Mouse (Mus musculus) inflammation-experienced regulatory T-cells (primary cell): Measurements from ENCODE around the gene Hs6st3. TPM values are rescaled to one million over a fixed set of nuclear protein-coding genes. Genes with fewer than 3 reads are reported as not detected.

Experiments used
- polyA plus RNA-seq, 2 experiments: library from polyadenylated mRNA; unstranded; fragments of 100-300 nt; shearing (Covaris generic); gene quantifications; one replicate each; pipeline ENCODE4 v1.2.1; 2017

The Hs6st3 gene
- polyA plus RNA-seq: not detected

DNA sequence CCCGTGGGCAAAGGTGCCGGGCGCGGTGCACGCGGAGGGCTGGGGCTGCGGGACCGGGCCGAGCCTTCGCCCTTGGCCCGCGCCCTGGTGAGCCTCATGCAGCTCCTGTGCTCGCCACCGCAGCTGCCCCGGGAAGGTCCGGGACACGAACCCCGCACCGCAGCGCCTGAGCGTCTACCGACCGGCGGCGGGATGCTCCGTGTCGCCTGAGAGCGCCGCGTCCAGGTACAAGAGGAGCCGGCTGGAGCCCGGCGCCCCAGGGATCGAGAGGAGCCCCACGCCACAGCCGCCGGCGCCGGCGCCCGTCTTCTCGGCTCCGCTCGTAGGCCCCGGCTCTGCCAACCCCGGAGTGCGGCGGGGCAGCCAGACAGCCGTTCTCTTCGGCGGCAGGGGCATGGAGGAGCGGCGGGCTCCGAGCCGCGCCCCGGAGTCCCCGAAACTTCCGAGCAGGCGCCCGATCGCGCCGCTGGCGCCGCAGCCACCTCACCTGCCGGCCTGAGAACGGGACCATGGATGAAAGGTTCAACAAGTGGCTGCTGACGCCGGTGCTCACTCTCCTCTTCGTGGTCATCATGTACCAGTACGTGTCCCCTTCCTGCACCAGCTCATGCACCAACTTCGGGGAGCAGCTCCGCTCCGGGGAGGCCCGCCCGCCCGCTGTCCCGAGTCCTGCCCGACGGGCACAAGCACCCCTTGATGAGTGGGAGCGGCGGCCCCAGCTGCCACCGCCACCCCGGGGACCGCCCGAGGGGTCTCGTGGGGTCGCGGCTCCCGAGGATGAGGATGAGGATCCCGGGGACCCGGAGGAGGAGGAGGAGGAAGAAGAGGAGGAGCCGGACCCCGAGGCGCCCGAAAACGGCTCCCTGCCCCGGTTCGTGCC lies at the start of gene Hs6st3:
Gene Hs6st3, plus strand, starts transcription at position 436 of the 880 bp plus-strand sequence.

DNA sequence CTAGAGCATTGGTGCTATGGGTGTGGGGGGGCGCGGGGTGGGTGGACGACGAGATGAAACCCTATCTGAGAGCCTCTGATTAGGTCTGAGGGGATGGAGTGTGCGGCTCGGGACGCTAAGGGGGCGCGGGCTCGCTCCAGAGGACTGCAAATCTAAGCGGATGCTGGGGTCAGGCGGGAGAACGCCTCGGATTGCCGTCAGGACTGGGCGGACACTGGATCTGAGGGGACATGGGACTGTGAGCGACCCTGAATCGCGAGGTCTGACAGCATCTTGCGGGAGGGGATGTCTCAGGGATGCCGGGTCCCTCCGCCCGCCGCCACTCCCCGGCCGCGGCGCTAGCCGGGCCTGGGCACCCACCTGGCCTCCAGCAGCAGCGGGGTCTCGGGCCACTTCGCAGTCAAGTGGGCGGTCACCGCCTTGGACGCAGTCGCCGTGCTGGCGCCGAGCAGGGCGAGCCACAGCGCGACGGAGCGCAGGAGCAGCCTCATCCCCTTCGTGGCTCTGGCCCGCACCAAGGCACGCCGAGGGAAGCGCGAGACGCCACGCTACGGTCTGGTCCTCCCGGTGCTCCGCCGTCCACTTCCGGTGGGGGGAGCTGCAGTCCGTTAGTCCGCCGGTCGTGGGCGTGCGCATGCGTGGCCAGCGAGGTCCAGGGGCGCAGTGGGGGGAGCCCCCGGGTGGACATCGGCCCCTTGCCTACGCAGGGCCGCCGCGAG lies 39.1 kb upstream of the Hs6st3 start, which contains the start of gene Uggt2:
Gene Uggt2, minus strand, starts transcription at position 580 of the 719 bp plus-strand sequence.

Other genes with a start within 250 kb of the Hs6st3 start
- gene Dzip1, start 212.9 kb upstream of the Hs6st3 start, polyA plus RNA-seq: 10 to 100 TPM; 11.7 to 20.4 TPM
- gene Dnajc3, start 200.4 kb upstream of the Hs6st3 start, polyA plus RNA-seq: 100 to 1,000 TPM in 1 of 2 experiments, 10 to 100 TPM in 1; 69.1 to 108 TPM
- gene Uggt2, start 38.9 kb upstream of the Hs6st3 start, polyA plus RNA-seq: 1 to 10 TPM; 1.1 to 1.7 TPM